Mouse (Mus musculus) inflammation-experienced regulatory T-cells, adult 6 months (primary cell): Measurements from ENCODE around the gene Mthfd2. TPM values are rescaled to one million over a fixed set of nuclear protein-coding genes. Genes with fewer than 3 reads are reported as not detected.

Experiments
- ATAC-seq: one replicate; pipeline ENCODE4 v1.8.0; 2017
- polyA plus RNA-seq, 3 experiments: library from polyadenylated mRNA; unstranded; fragments of 100-300 nt; shearing (Covaris generic); gene quantifications; one replicate each; pipeline ENCODE4 v1.2.1; 2017

The Mthfd2 gene
- polyA plus RNA-seq, 3 experiments from 2014 or later = 129 to 140 (median 134) TPM

GRCm38 (mm10) chr6:83327591-83328190 is 2.0 kb upstream of the Mthfd2 start:
- no peak for ATAC-seq

- no peak for ATAC-seq
Observed at GRCm38 (mm10) chr6:83326761-83327160, 1.1 kb upstream of the Mthfd2 start.

GRCm38 (mm10) chr6:83326394-83326736 is 657 bp upstream of the Mthfd2 start:
- ATAC-seq = no peak

- ATAC-seq = no peak
Observed at GRCm38 (mm10) chr6:83323652-83324419, 1.9 kb downstream of the Mthfd2 start.

- no peak for ATAC-seq
Observed at GRCm38 (mm10) chr6:83322794-83323193, 2.9 kb downstream of the Mthfd2 start.

- ATAC-seq = no peak
Observed at GRCm38 (mm10) chr6:83321927-83322326, 3.8 kb downstream of the Mthfd2 start.

GRCm38 (mm10) chr6:83317108-83317741 is 8.5 kb downstream of the Mthfd2 start:
- peak; percentile 86 for ATAC-seq

GRCm38 (mm10) chr6:83316022-83316421 is 9.7 kb downstream of the Mthfd2 start:
- no peak for ATAC-seq

- no peak for ATAC-seq
Observed at GRCm38 (mm10) chr6:83315293-83315692, 10.4 kb downstream of the Mthfd2 start.

- ATAC-seq = peak; percentile 75
Observed at GRCm38 (mm10) chr6:83312514-83312913, 13.2 kb downstream of the Mthfd2 start.

- ATAC-seq = peak; percentile 22
Observed at GRCm38 (mm10) chr6:83312021-83312420, 13.7 kb downstream of the Mthfd2 start.

GRCm38 (mm10) chr6:83311206-83311605 is 14.5 kb downstream of the Mthfd2 start:
- no peak for ATAC-seq

GRCm38 (mm10) chr6:83309017-83309416 is 16.7 kb downstream of the Mthfd2 start:
- no peak for ATAC-seq

- no peak for ATAC-seq
Observed at GRCm38 (mm10) chr6:83302264-83302663, 23.4 kb downstream of the Mthfd2 start.

GRCm38 (mm10) chr6:83301294-83301693 is 24.4 kb downstream of the Mthfd2 start:
- ATAC-seq = no peak

- ATAC-seq = no peak
Observed at GRCm38 (mm10) chr6:83300447-83301229, 25.1 kb downstream of the Mthfd2 start.

GRCm38 (mm10) chr6:83280256-83280955 is 45.3 kb downstream of the Mthfd2 start:
- ATAC-seq = no peak

GRCm38 (mm10) chr6:83278881-83279280 is 46.8 kb downstream of the Mthfd2 start:
- no peak for ATAC-seq

- no peak for ATAC-seq
Observed at GRCm38 (mm10) chr6:83277151-83277550, 48.6 kb downstream of the Mthfd2 start.

GRCm38 (mm10) chr6:83273733-83274132 is 52.0 kb downstream of the Mthfd2 start:
- ATAC-seq = peak; percentile 93

- peak; percentile 94 for ATAC-seq
Observed at GRCm38 (mm10) chr6:83268144-83269010, 57.3 kb downstream of the Mthfd2 start.
